Mouse (Mus musculus) forebrain, embryonic 16.5 days (tissue): ENCODE data around the gene Pde6d. TPM values are rescaled to one million over a fixed set of nuclear protein-coding genes. Genes with fewer than 3 reads are reported as not detected.

Experiments
- ATAC-seq: fragments of 200-750 bp; cut with Nextera tagmentation; 2 replicates; pipeline ENCODE4 v1.8.0; 2017; ENCODE audit warnings: mild to moderate bottlenecking, moderate library complexity
- H3K27ac ChIP-seq: fragments of 300-500 bp; sonication (generic); 2 replicates; pipeline ENCODE4 v1.5.1; 2014; ENCODE audit warnings: low read length, control low read depth
- H3K27me3 ChIP-seq: fragments of 300-500 bp; sonication (generic); replicated peaks from 2 replicates; pipeline ENCODE4 v1.6.1; 2014; ENCODE audit warnings: low read length; ENCODE audit not compliant: control insufficient read depth, insufficient read depth
- H3K36me3 ChIP-seq: fragments of 300-500 bp; sonication (generic); 2 replicates; pipeline ENCODE4 v1.6.1; 2014; ENCODE audit not compliant: control insufficient read depth, insufficient read depth
- H3K4me1 ChIP-seq: fragments of 300-500 bp; sonication (generic); replicated peaks from 2 replicates; pipeline ENCODE4 v1.6.1; 2014; ENCODE audit warnings: low read length; ENCODE audit not compliant: control insufficient read depth, insufficient read depth
- H3K4me2 ChIP-seq: fragments of 300-500 bp; sonication (generic); 2 replicates; pipeline ENCODE4 v1.6.1; 2014; ENCODE audit warnings: mild to moderate bottlenecking, low read length, control low read depth
- H3K4me3 ChIP-seq: fragments of 300-500 bp; sonication (generic); replicated peaks from 2 replicates; pipeline ENCODE4 v1.5.1; 2014; ENCODE audit warnings: mild to moderate bottlenecking, low read length, control low read depth
- H3K9ac ChIP-seq: fragments of 300-500 bp; sonication (generic); replicated peaks from 2 replicates; pipeline ENCODE4 v1.6.1; 2014; ENCODE audit warnings: low read depth, low read length, control low read depth
- H3K9me3 ChIP-seq: fragments of 300-500 bp; sonication (generic); 2 replicates; pipeline ENCODE4 v1.6.1; 2016; ENCODE audit warnings: low read length; ENCODE audit not compliant: control insufficient read depth
- WGBS: fragments of 180-500 bp; shearing (Covaris S2); extraction: QIAGEN DNeasy Blood & Tissue Kit; methylation state at CpG from one replicate; pipeline ENCODE4 v1.1.7; 2014; 5-methylcytosine and 5-hydroxymethylcytosine counted together
- polyA plus RNA-seq: library from polyadenylated mRNA; unstranded; fragments of >200 nt; fragmentation: Nextera tagmentation; extraction: Ambion mirVana; gene quantifications from 2 replicates; pipeline ENCODE4 v1.2.1, GENCODE M21; 2015

The Pde6d gene
- polyA plus RNA-seq, 1 experiment from 2014 or later = 90.1 TPM

GRCm38 (mm10) chr1:86530871-86531546 lies 51.4 kb downstream of the Pde6d start:
- H3K27me3 ChIP-seq = no peaks in the 10 kb centered on the region
- H3K4me2 ChIP-seq = no peak overlapping the region; the same call in 1 of the 2 replicates
- peaks cover 37% of the 10 kb centered on the region for H3K4me1 ChIP-seq
- peak overlapping the region; percentile 50 for H3K27ac ChIP-seq
- H3K9me3 ChIP-seq = no peaks in the 10 kb centered on the region
- peaks cover 13% of the 10 kb centered on the region for H3K36me3 ChIP-seq
- ATAC-seq = no peak
- WGBS = 9% methylated on average over 4 of the region's 4 CpGs
- no peak overlapping the region for H3K9ac ChIP-seq
- H3K4me3 ChIP-seq = no peak overlapping the region

- H3K27ac ChIP-seq = no peak overlapping the region
- ATAC-seq = no peak
- H3K27me3 ChIP-seq = no peaks in the 10 kb centered on the region
- 28% methylated on average over 4 of the region's 4 CpGs for WGBS
- H3K36me3 ChIP-seq = peaks cover 13% of the 10 kb centered on the region
- H3K9ac ChIP-seq = peak overlapping the region; percentile 99
- H3K4me1 ChIP-seq = peaks cover 42% of the 10 kb centered on the region
- no peaks in the 10 kb centered on the region for H3K9me3 ChIP-seq
- peak overlapping the region; percentile 89 for H3K4me2 ChIP-seq
- H3K4me3 ChIP-seq = peak overlapping the region; percentile 98
These were observed 52.8 kb downstream of the Pde6d start for GRCm38 (mm10) chr1:86529590-86529989.

- WGBS = 0% methylated on average over 15 of the region's 15 CpGs
- no peaks in the 10 kb centered on the region for H3K9me3 ChIP-seq
- peaks cover 46% of the 10 kb centered on the region for H3K4me1 ChIP-seq
- H3K36me3 ChIP-seq = peaks cover 12% of the 10 kb centered on the region
- no peak for ATAC-seq
- peak overlapping the region; percentile 94 for H3K27ac ChIP-seq
- no peaks in the 10 kb centered on the region for H3K27me3 ChIP-seq
- H3K4me2 ChIP-seq = peak overlapping the region; percentile 89
- H3K9ac ChIP-seq = peak overlapping the region; percentile 99
- H3K4me3 ChIP-seq = peak overlapping the region; percentile 98
These were observed 53.8 kb downstream of the Pde6d start for GRCm38 (mm10) chr1:86528571-86529180.

- peak overlapping the region; percentile 94 for H3K27ac ChIP-seq
- peak overlapping the region; percentile 99 for H3K9ac ChIP-seq
- H3K9me3 ChIP-seq = no peaks in the 10 kb centered on the region
- under 1% methylated on average over 89 of the region's 89 CpGs for WGBS
- ATAC-seq = peak; percentile 4; the same call in 1 of the 2 replicates
- H3K4me1 ChIP-seq = peaks cover 41% of the 10 kb centered on the region
- H3K36me3 ChIP-seq = peaks cover 8% of the 10 kb centered on the region
- peak overlapping the region; percentile 98 for H3K4me3 ChIP-seq
- no peaks in the 10 kb centered on the region for H3K27me3 ChIP-seq
- H3K4me2 ChIP-seq = peak overlapping the region; percentile 89
These were observed 54.6 kb downstream of the Pde6d start for GRCm38 (mm10) chr1:86527599-86528486.

- peaks cover 8% of the 10 kb centered on the region for H3K36me3 ChIP-seq
- H3K4me3 ChIP-seq = peak overlapping the region; percentile 98
- H3K27ac ChIP-seq = peak overlapping the region; percentile 94
- H3K9ac ChIP-seq = peak overlapping the region; percentile 99
- peak overlapping the region; percentile 89; the same call in 1 of the 2 replicates for H3K4me2 ChIP-seq
- under 1% methylated on average over 106 of the region's 111 CpGs for WGBS
- H3K4me1 ChIP-seq = peaks cover 36% of the 10 kb centered on the region
- peak; percentile 2; the same call in 1 of the 2 replicates for ATAC-seq
- H3K9me3 ChIP-seq = no peaks in the 10 kb centered on the region
- H3K27me3 ChIP-seq = no peaks in the 10 kb centered on the region
These were observed 55.4 kb downstream of the Pde6d start for GRCm38 (mm10) chr1:86526789-86527598.

- H3K36me3 ChIP-seq = peaks cover 7% of the 10 kb centered on the region
- ATAC-seq = peak; percentile 95
These were observed 56.2 kb downstream of the Pde6d start, which contains the start of gene Ptma for GRCm38 (mm10) chr1:86526116-86526788. Gene Ptma, plus strand, starts transcription at chr1:86526726.

GRCm38 (mm10) chr1:86525499-86526115 lies 56.8 kb downstream of the Pde6d start:
- Histone ChIP-seq H3K9me3 (no peaks in the 10 kb centered on the region), H3K27me3 (no peaks in the 10 kb centered on the region), H3K36me3 (0 out of 2 replicates have a peak, but pooled peaks cover 1% of the 10 kb centered on the region), H3K4me1 (peaks cover 22% of the 10 kb centered on the region), H3K4me3 (peak overlapping the region; percentile 98), H3K9ac (peak overlapping the region; percentile 99), H3K27ac (peak overlapping the region; percentile 100), H3K4me2 (peak overlapping the region; percentile 96)
- peak; percentile 12 for ATAC-seq
- under 1% methylated on average over 44 of the region's 44 CpGs for WGBS

More at GRCm38 (mm10) chr1:86526116-86526788, 56.2 kb downstream of the Pde6d start, which contains the start of gene Ptma:
- peaks cover 28% of the 10 kb centered on the region for H3K4me1 ChIP-seq
- peak within 1 kb of the TSS; percentile 96 for H3K4me2 ChIP-seq
- WGBS = 0% methylated on average over 47 of the region's 63 CpGs
- peak within 1 kb of the TSS; percentile 99 for H3K9ac ChIP-seq
- peak within 1 kb of the TSS; percentile 98 for H3K4me3 ChIP-seq
- H3K27me3 ChIP-seq = no peaks in the 10 kb centered on the region
- H3K27ac ChIP-seq = peak within 1 kb of the TSS; percentile 100
- H3K9me3 ChIP-seq = no peaks in the 10 kb centered on the region
